Mouse (Mus musculus): Measurements from ENCODE around the gene Zg16. TPM values are rescaled to one million over a fixed set of nuclear protein-coding genes. Genes with fewer than 3 reads are reported as not detected.
A peak's percentile ranks its signal among the peaks of the same experiment; 100 is the strongest.

Gene Zg16
- polyA plus RNA-seq, 1 experiment from 2014 or later, result 29.5 TPM

DNA sequence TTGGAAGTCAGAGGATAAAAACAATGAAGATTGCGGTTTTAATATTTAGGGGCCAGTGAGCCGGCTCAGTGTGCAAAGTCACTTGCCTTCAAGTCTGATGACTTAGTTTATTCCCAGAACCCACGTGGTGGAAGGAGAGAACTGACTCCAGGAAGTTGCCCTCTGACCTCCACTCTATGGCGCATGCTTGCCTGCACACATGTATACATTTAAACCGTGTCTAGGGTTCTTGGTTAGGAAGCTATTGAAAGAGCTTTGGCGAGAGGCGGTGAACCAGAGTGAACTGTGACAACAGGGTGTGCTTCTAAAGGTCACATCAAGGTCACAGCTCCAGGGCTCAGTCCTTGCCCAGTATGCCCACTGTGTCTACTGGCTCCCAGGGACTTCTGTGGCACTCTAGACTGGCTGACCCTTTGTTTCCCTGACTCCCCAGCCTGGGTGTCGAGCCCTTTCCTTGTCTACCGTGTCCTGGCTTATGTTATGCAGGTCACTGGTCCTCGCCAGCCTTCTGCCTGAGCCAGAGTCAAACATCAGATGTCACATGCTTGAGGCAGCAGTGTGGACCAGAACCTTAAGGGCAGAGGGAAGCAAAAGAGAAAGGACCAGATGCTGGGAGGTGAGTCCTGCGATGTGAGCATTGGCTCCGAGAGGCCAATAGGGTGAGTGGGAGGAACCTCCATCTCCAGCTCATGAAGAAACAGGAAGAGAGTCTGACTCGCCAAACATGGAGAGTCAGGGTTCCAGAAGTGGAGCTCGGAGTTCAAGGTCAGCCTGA is 31.7 kb upstream of the Zg16 start:
- no peak for ATAC-seq (ENCODE audit: insufficient read depth, low FRiP score)

GRCm38 (mm10) chr7:127117948-127118347 is 30.8 kb upstream of the Zg16 start:
- peak; percentile 31; the same call in 1 of the 2 replicates for ATAC-seq (ENCODE audit: insufficient read depth, low FRiP score)
- Histone ChIP-seq H3K36me3 (ENCODE audit: control insufficient read depth, insufficient read depth, low read length) (no peaks in the 10 kb centered on the region), H3K9me3 (replicated peaks; ENCODE audit: control insufficient read depth, low read length) (no peaks in the 10 kb centered on the region), H3K27me3 (ENCODE audit: control insufficient read depth, insufficient read depth, low read length) (peaks cover 6% of the 10 kb centered on the region; the same call in 1 of the 2 replicates), H3K27ac (ENCODE audit: low read length) (no peak overlapping the region; the same call in 1 of the 2 replicates), H3K4me1 (ENCODE audit: control insufficient read depth, insufficient read depth, low read length) (peaks cover 18% of the 10 kb centered on the region), H3K4me2 (ENCODE audit: low read depth, low read length) (no peak overlapping the region), H3K4me3 (replicated peaks; ENCODE audit: low read length) (no peak overlapping the region), H3K9ac (ENCODE audit: low read length) (0 out of 2 replicates have a peak overlapping the region, but pooled peaks have one; percentile 1)
- WGBS, result 37% methylated on average over 5 of the region's 5 CpGs

More for the DNA sequence above, 31.7 kb upstream of the Zg16 start:
- WGBS, result 55% methylated on average over 14 of the region's 14 CpGs
- peaks cover 9% of the 10 kb centered on the region for H3K4me1 ChIP-seq (ENCODE audit: control insufficient read depth, insufficient read depth, low read length)
- no peak overlapping the region for H3K27ac ChIP-seq (ENCODE audit: low read length)
- H3K27me3 ChIP-seq (ENCODE audit: control insufficient read depth, insufficient read depth, low read length), result peaks cover 6% of the 10 kb centered on the region; the same call in 1 of the 2 replicates
- no peaks in the 10 kb centered on the region for H3K9me3 ChIP-seq (replicated peaks; ENCODE audit: control insufficient read depth, low read length)
- no peak overlapping the region for H3K4me2 ChIP-seq (ENCODE audit: low read depth, low read length)
- H3K36me3 ChIP-seq (ENCODE audit: control insufficient read depth, insufficient read depth, low read length), result no peaks in the 10 kb centered on the region
- no peak overlapping the region for H3K9ac ChIP-seq (ENCODE audit: low read length)
- H3K4me3 ChIP-seq (replicated peaks; ENCODE audit: low read length), result no peak overlapping the region

DNA sequence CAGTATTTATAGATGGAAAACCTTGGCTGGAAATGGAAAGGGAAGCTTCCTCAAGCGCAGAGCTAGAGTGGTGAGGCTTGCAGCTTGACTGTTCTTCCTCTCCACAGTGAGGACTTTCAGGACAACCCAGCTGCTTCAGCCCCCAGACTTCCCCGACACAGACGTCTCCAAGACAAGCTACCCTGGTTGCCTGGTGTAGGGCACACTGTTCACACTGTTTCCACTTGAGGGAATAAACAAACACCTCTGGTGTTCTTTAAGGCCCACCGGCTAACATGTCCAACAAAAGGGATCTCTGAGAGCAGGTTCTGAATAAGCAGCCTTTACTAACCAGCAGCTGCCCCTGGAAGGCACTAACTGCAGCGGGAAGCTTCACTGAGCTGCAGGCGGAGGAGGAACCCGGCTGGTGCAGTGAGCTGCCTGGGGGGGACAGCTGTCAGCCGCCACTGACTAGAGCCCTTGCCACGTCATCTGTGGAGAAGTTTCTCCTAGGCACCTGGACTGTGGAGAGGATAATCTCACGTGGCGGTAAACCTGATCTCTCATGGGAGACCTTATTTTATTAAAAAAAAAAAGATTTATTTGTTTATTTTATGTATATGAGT is 29.3 kb upstream of the Zg16 start:
- no peak overlapping the region for H3K4me2 ChIP-seq (ENCODE audit: low read depth, low read length)
- peaks cover 6% of the 10 kb centered on the region; the same call in 1 of the 2 replicates for H3K27me3 ChIP-seq (ENCODE audit: control insufficient read depth, insufficient read depth, low read length)
- H3K9me3 ChIP-seq (replicated peaks; ENCODE audit: control insufficient read depth, low read length), result no peaks in the 10 kb centered on the region
- no peak overlapping the region for H3K27ac ChIP-seq (ENCODE audit: low read length)
- no peak overlapping the region for H3K4me3 ChIP-seq (replicated peaks; ENCODE audit: low read length)
- 61% methylated on average over 11 of the region's 11 CpGs for WGBS
- no peaks in the 10 kb centered on the region for H3K36me3 ChIP-seq (ENCODE audit: control insufficient read depth, insufficient read depth, low read length)
- H3K9ac ChIP-seq (ENCODE audit: low read length), result no peak overlapping the region
- no peak for ATAC-seq (ENCODE audit: insufficient read depth, low FRiP score)
- peaks cover 18% of the 10 kb centered on the region for H3K4me1 ChIP-seq (ENCODE audit: control insufficient read depth, insufficient read depth, low read length)

- Histone ChIP-seq H3K4me3 (replicated peaks; ENCODE audit: low read length) (no peak overlapping the region), H3K9ac (ENCODE audit: low read length) (no peak overlapping the region), H3K36me3 (ENCODE audit: control insufficient read depth, insufficient read depth, low read length) (no peaks in the 10 kb centered on the region), H3K4me2 (ENCODE audit: low read depth, low read length) (no peak overlapping the region), H3K9me3 (replicated peaks; ENCODE audit: control insufficient read depth, low read length) (no peaks in the 10 kb centered on the region), H3K4me1 (ENCODE audit: control insufficient read depth, insufficient read depth, low read length) (peaks cover 18% of the 10 kb centered on the region), H3K27me3 (ENCODE audit: control insufficient read depth, insufficient read depth, low read length) (0 out of 2 replicates have a peak, but pooled peaks cover under 1% of the 10 kb centered on the region), H3K27ac (ENCODE audit: low read length) (no peak overlapping the region)
- no peak for ATAC-seq (ENCODE audit: insufficient read depth, low FRiP score)
- WGBS, result 70% methylated on average over 11 of the region's 11 CpGs
These were observed 27.8 kb upstream of the Zg16 start for GRCm38 (mm10) chr7:127114920-127115319.

GRCm38 (mm10) chr7:127113614-127114259 is 26.6 kb upstream of the Zg16 start:
- Histone ChIP-seq H3K36me3 (ENCODE audit: control insufficient read depth, insufficient read depth, low read length) (no peaks in the 10 kb centered on the region), H3K4me1 (ENCODE audit: control insufficient read depth, insufficient read depth, low read length) (peaks cover 18% of the 10 kb centered on the region), H3K9me3 (replicated peaks; ENCODE audit: control insufficient read depth, low read length) (no peaks in the 10 kb centered on the region), H3K4me3 (replicated peaks; ENCODE audit: low read length) (no peak overlapping the region), H3K4me2 (ENCODE audit: low read depth, low read length) (no peak overlapping the region), H3K27ac (ENCODE audit: low read length) (peak overlapping the region; percentile 15; the same call in 1 of the 2 replicates), H3K27me3 (ENCODE audit: control insufficient read depth, insufficient read depth, low read length) (no peaks in the 10 kb centered on the region), H3K9ac (ENCODE audit: low read length) (no peak overlapping the region)
- ATAC-seq (ENCODE audit: insufficient read depth, low FRiP score), result no peak
- 48% methylated on average over 12 of the region's 12 CpGs for WGBS

GRCm38 (mm10) chr7:127112921-127113597 is 25.9 kb upstream of the Zg16 start:
- WGBS, result 34% methylated on average over 9 of the region's 9 CpGs
- peak overlapping the region; percentile 15; the same call in 1 of the 2 replicates for H3K27ac ChIP-seq (ENCODE audit: low read length)

DNA sequence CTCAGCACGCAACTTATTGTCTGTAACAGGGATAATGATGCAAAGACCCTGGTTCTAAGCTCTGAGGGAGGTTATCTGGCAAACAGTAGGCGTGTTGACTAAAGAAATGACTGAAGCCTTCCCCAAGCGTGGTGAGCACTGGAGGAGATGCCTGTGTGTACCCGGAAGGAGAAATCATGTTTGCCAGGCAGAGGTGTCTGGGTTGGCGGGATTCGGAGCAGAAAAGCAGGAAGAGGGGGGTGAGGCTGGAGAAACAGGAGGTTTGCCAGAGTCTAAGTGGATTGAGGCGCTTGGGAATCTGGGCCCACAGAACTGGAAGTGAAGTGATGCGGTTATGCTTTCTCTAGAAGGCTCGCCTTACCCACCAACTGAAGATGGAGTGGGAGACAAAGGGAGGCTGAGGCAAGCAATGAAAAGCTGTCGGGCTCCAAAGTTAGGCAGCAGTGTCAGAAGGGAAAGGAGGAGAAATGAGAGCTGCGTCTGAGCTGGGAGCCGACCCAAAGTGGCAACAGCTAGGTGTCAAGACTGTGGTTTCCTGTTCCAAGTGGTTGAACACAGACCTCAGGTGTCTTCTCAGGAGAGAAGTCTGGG is 25.2 kb upstream of the Zg16 start:
- H3K36me3 ChIP-seq (ENCODE audit: control insufficient read depth, insufficient read depth, low read length), result no peaks in the 10 kb centered on the region
- no peak overlapping the region for H3K4me2 ChIP-seq (ENCODE audit: low read depth, low read length)
- peaks cover 10% of the 10 kb centered on the region for H3K4me1 ChIP-seq (ENCODE audit: control insufficient read depth, insufficient read depth, low read length)
- no peak overlapping the region for H3K4me3 ChIP-seq (replicated peaks; ENCODE audit: low read length)
- H3K27me3 ChIP-seq (ENCODE audit: control insufficient read depth, insufficient read depth, low read length), result no peaks in the 10 kb centered on the region
- WGBS, result 72% methylated on average over 12 of the region's 12 CpGs
- no peak overlapping the region for H3K27ac ChIP-seq (ENCODE audit: low read length)
- no peak overlapping the region for H3K9ac ChIP-seq (ENCODE audit: low read length)
- H3K9me3 ChIP-seq (replicated peaks; ENCODE audit: control insufficient read depth, low read length), result no peaks in the 10 kb centered on the region
- ATAC-seq (ENCODE audit: insufficient read depth, low FRiP score), result no peak

More at GRCm38 (mm10) chr7:127112921-127113597, 25.9 kb upstream of the Zg16 start:
- H3K4me1 ChIP-seq (ENCODE audit: control insufficient read depth, insufficient read depth, low read length), result peaks cover 16% of the 10 kb centered on the region
- H3K27me3 ChIP-seq (ENCODE audit: control insufficient read depth, insufficient read depth, low read length), result no peaks in the 10 kb centered on the region
- no peaks in the 10 kb centered on the region for H3K9me3 ChIP-seq (replicated peaks; ENCODE audit: control insufficient read depth, low read length)
- H3K36me3 ChIP-seq (ENCODE audit: control insufficient read depth, insufficient read depth, low read length), result no peaks in the 10 kb centered on the region
- H3K4me3 ChIP-seq (replicated peaks; ENCODE audit: low read length), result no peak overlapping the region
- 0 out of 2 replicates have a peak overlapping the region, but pooled peaks have one; percentile 31 for H3K9ac ChIP-seq (ENCODE audit: low read length)
- H3K4me2 ChIP-seq (ENCODE audit: low read depth, low read length), result no peak overlapping the region
- no peak for ATAC-seq (ENCODE audit: insufficient read depth, low FRiP score)

GRCm38 (mm10) chr7:127111461-127111860 is 24.3 kb upstream of the Zg16 start:
- Histone ChIP-seq H3K4me3 (replicated peaks; ENCODE audit: low read length) (no peak overlapping the region), H3K4me2 (ENCODE audit: low read depth, low read length) (no peak overlapping the region), H3K9me3 (replicated peaks; ENCODE audit: control insufficient read depth, low read length) (no peaks in the 10 kb centered on the region), H3K27ac (ENCODE audit: low read length) (no peak overlapping the region), H3K9ac (ENCODE audit: low read length) (no peak overlapping the region), H3K36me3 (ENCODE audit: control insufficient read depth, insufficient read depth, low read length) (no peaks in the 10 kb centered on the region), H3K4me1 (ENCODE audit: control insufficient read depth, insufficient read depth, low read length) (peaks cover 10% of the 10 kb centered on the region), H3K27me3 (ENCODE audit: control insufficient read depth, insufficient read depth, low read length) (no peaks in the 10 kb centered on the region)
- peak; percentile 33; the same call in 1 of the 2 replicates for ATAC-seq (ENCODE audit: insufficient read depth, low FRiP score)
- 42% methylated on average over 6 of the region's 6 CpGs for whole genome bisulfite sequencing

Data from stomach, embryonic 16.5 days (tissue).